Mouse (Mus musculus) gonadal fat pad, adult 2 months (tissue): Measurements from ENCODE around the gene Mdga1. TPM values are rescaled to one million over a fixed set of nuclear protein-coding genes. Genes with fewer than 3 reads are reported as not detected.
"Not testable (repeated sequence)": the region's sequence is repeated elsewhere in the genome, so short reads cannot be mapped to it uniquely, and the experiment has no call there.

Experiments
- DNase-seq: peaks from one replicate; pipeline ENCODE4 v3.0.0-alpha.2; 2012; ENCODE audit warnings: low read depth
- polyA plus RNA-seq: library from polyadenylated mRNA; depleted of rRNA; stranded (reverse); fragments of >200 nt; gene quantifications from 2 replicates; pipeline ENCODE4 v1.2.3, GENCODE M21; 2012; rRNA removed

Mdga1 gene
- polyA plus RNA-seq, 1 experiment = 1.7 TPM

DNA sequence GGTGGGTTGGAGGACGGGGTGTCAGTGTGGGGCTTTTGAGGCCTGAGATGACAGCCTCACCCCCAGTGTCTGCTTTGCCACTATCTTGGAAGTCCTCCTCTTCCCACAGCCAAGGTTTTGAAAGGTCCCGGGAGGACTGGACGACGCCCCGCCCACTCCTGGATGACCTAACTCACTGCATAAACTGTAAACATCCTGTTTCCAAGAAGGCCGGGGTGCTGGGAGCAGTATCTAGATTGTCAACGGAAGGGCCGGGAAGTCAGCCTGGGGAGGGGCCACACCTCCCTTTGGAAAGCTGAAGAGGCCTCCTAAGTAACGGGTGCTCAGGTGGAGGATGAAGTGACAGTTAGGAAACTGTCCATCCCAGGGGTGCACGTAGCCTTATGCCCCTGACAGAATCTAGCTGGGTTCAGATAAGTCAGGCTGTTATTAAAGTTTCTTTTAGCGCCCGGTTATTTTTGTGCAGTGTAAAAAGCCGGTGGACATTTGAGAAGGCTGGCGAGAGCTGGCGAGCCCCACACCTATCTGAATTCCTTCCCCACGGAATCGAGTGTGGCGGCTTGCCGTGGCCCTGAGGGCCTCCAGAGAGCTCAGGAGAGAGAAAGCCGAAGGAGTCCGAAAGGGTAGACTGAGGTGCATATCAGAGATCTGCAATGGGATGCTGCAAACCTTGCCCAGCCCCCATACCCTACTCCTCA, 170.3 kb downstream of the Mdga1 start:
- no peak for DNase-seq

DNA sequence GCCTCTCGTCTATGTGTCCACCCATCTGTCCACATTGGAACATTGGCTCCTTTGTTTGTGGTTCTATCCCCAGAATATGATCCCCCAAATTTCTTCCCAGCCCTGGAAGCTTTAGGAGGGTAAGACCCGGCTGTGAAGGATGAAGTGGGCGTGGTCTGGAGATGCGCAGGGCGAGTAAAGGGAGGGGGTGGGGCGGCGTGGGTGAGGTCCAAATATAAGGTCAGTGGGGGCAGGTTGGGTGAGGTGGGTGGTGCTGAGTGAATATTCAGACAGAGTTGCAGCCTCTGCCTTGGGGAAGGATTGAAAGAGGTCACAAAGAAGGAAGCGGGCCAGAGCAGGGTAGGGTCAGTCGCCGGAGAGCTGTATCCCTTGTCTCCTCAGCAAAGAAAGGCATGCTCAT, 171.7 kb downstream of the Mdga1 start:
- DNase-seq = no peak

DNA sequence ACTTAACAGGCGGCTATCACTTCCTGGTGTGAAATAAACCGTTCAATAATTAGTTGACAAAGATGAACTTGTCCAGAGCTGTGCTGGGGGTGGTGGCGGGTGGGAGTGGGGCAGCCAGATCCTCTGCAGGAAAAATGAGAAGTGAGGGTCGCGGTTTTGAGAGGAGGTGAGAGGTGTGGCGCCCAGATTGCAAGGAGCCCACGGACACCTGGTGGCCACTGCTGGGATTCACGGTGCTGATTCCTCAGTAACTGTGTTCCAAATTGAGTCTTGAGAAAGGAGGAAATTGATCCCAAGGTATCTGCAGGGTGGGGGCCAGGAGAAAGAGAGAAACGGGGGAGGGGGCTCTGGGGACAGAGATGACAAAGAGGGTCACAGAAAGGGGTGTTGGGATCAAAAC, 173.1 kb downstream of the Mdga1 start:
- DNase-seq = no peak

- DNase-seq = no peak
Measured at GRCm38 (mm10) chr17:29796086-29796485, 173.8 kb downstream of the Mdga1 start.

DNA sequence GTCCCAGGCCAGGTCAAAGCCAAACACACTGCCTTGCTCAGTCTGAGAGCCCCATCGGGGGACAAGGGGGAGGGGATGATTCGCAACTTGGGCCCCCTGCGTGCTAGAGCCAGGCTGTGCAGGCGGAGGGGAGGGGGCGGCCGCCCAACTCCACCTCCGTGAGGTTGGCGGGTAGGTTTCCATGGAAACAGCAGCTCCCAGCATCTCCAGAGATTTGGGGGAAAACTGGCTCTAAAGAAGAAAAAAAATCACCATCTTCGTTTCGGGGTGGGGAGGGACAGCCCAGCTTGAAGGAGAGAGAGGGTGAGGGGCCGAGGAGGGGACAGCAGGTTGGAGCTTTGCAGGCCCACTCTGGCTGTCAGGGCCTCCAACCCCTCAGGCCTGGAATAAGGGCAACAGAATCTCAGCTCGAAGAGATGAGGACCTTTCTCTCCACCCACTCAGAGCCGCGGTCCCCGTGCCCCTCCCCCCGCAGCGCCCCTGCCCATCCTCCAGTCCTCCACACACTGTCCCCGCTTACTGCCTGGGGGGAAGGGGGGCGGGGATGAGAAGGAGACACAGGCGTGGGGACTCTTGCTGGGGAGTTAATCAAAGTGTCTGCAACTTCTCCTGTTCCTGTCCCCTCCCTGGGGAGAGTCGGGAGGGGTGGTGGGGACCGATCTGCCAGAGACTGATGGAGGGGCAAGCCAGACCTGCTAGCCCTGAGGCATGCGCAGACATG, 174.7 kb downstream of the Mdga1 start:
- no peak for DNase-seq

DNA sequence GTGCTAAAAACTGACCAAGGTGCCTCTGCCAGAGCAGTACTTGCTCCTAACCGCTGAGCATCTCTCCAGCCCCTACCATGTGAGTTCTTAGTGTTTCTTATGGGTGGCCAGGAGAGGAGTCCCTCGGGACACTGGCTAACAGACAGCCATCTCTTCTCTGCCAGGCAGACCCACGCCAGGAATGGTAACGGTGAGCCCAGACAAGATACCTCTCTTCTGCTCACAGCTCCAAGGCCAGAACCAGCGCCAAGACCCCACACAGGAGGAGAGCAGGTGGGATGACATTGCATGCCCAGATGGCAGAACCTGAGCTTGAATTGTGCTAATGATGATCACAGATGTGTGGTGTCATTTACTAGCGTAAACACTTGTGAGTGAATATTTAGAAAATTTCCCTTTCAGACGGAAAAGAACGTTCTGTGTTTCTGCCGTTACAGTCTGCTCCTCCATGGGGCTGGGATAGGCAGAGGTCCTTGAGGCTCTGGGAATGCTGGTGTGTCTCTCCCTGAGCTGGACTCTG, 178.3 kb downstream of the Mdga1 start:
- no peak for DNase-seq

GRCm38 (mm10) chr17:29790231-29790740, 179.6 kb downstream of the Mdga1 start:
- DNase-seq = no peak

DNA sequence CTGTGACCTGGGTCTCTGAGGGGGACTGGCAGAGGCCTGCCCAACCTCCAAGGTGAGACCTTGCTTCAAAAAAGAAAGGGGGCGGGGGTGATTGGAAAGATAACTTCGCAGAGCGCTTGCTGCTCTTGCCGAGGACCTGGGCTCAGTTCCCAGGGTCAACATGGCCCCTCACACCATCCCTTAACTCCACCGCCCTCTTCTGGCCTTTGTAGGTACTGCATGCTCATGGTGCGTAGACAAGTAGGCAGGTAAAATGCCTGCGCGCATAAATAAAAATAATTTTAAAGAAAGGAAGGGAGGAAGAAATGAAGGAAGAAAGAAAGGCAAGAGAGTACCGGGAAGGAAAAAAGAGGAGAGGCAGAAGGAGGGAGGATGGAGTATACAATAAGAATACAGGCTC, 180.2 kb downstream of the Mdga1 start:
- no peak for DNase-seq

GRCm38 (mm10) chr17:29788573-29788972, 181.3 kb downstream of the Mdga1 start:
- no peak for DNase-seq

DNA sequence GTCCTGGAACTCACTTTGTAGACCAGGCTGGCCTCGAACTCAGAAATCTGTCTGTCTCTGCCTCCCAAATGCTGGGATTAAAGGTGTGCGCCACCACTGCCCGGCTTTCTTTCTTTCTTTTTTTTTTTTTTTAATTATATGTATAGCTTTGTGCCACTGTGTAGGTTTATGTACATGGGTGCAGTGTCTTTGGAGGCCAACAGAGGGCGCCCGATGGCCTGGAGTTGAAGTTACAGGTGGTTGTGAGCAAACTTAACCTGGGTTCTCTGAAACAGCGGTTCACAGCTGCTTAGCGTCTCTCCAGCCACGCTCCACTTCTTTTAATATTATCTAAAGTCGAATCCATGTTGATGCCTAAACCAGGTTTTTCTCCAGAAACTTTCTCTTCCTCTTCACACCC, 185.1 kb downstream of the Mdga1 start:
- DNase-seq = no peak

DNA sequence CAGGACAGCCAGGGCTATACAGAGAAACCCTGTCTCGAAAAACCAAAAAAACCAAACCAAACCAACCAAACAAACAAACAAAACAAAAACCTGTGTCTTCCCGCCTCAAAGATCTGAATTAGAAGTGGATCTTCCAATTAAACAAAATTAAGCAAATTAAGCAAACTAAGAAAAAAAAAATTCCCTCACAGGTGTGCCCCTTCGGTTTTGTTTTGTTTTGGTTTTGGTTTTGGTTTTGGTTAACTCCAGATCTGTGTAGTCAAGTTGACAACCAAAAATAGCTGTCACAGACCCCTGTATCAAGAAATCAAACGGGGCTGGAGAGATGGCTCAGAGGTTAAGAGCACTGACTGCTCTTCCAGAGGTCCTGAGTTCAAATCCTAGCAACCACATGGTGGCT, 188.4 kb downstream of the Mdga1 start:
- DNase-seq = not testable (repeated sequence)

DNA sequence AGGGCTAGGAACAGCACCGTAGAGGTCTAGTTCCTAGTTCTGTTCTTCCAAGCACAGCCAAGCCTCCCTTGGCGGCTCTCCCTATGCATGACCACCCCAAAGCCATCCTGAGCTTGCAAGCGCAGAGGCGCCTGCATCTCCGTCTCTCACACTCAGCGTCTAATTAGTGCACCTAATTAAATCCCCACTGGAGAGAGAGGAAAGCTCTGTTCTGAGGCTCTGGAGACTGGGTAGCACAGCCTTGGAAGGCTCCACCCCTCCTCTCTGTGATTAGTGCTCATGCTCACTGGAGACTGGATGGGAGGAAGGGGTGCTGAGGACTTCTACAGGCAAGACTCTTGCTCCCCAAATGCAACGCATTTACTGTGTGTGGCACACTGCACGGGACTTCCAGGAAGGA, 191.9 kb downstream of the Mdga1 start:
- DNase-seq = no peak

Other genes with a start within 250 kb of the Mdga1 start
- gene Zfand3, start 34.6 kb upstream of the Mdga1 start, polyA plus RNA-seq = 143 and 166 TPM in 2 replicates